In the genomic region with DNA sequence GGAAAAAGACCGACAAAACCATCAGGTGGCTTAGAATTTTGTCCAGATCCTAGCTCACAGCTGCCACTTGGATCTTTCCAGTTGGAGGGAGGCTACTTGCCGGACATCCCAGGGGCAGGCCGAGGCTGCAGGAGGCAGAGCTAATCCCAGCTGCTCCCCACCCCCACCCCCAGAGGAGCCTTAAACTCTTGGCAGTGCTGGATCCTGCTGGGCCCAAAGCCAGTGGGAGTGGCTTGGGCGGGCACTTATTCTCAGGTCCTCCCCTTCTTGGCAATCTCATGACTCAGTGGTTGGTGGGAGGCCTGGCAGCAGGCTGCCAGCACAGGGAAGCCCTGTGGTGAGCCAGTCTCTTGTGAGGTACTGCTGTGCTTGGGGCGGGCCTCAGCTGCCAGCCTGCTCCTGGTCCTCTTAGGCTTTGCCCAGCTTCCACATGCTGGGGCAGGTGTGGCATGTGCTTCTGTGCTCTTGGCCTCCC, we compare ENCODE assay signal across 8 mouse cellular contexts. TPM values are rescaled to one million over a fixed set of nuclear protein-coding genes. Genes with fewer than 3 reads are reported as not detected.
A peak's percentile ranks its signal among the peaks of the same experiment; 100 is the strongest.
DNase-seq lines count a peak whose midpoint lies in the region; ATAC-seq lines count a peak whose summit lies in the region.

No protein-coding gene starts in this region.

- WGBS in hindbrain, embryonic 13.5 days = 9% methylated on average over 5 of the region's 5 CpGs

- no peaks in the 10 kb centered on the region for H3K9me3 ChIP-seq in hindbrain, embryonic 13.5 days

- peaks cover 95% of the 10 kb centered on the region for H3K4me1 ChIP-seq in hindbrain, embryonic 13.5 days (replicated peaks)

- H3K27me3 ChIP-seq in hindbrain, embryonic 13.5 days = no peaks in the 10 kb centered on the region

- peak; percentile 82 for ATAC-seq in hindbrain, embryonic 13.5 days (ENCODE audit: low FRiP score)

- peak overlapping the region; percentile 77 for H3K27ac ChIP-seq in hindbrain, embryonic 13.5 days

- H3K4me2 ChIP-seq in hindbrain, embryonic 13.5 days = no peak overlapping the region

- peaks cover 14% of the 10 kb centered on the region for H3K36me3 ChIP-seq in hindbrain, embryonic 13.5 days

- H3K9ac ChIP-seq in hindbrain, embryonic 13.5 days = no peak overlapping the region

- no peak overlapping the region for H3K4me3 ChIP-seq in hindbrain, embryonic 13.5 days

- DNase-seq in Muller cell, postnatal 12 days (ENCODE audit: inconsistent ontology term) = peak; percentile 99
- peak; percentile 92 to 95 for DNase-seq in cerebellum, postnatal 10 days
- peak; percentile 87 to 92 for DNase-seq in frontal cortex, postnatal 36 days (ENCODE audit: low spot score in 2 of 2)
- peak; percentile 74 to 82 for DNase-seq in layer of hippocampus, postnatal 25 days (ENCODE audit: extremely low spot score in 1 of 2, low spot score in 1 of 2)
- DNase-seq in lung, postnatal 14 days = peak; percentile 91
- DNase-seq in right cerebral cortex, adult 18-20 months = peak; percentile 93
- no peak for DNase-seq in thymus, postnatal 14 days

RNA-seq across cellular contexts. Expression of gene Ralgds, which starts 10.8 kb away (rescaled TPM):
- polyA plus RNA-seq in hindbrain, embryonic 13.5 days (2015; fragmentation: Nextera tagmentation; extraction: Ambion mirVana) = 78.9 and 87.9 TPM in 2 replicates
- 100 to 1,000 TPM; 115 to 132 TPM for total RNA-seq in layer of hippocampus, postnatal 25 days (2021)

RNA-seq across cellular contexts. Expression of gene Gm10134, which starts 17.8 kb away (rescaled TPM):
- 2.1 and 3.6 TPM in 2 replicates for polyA plus RNA-seq in hindbrain, embryonic 13.5 days (2015; fragmentation: Nextera tagmentation; extraction: Ambion mirVana)
- total RNA-seq in layer of hippocampus, postnatal 25 days (2021) = 1 to 10 TPM in 1 of 2 experiments, not detected in 1; 2.0 TPM

RNA-seq across cellular contexts. Expression of gene Gbgt1, which starts 27.0 kb away (rescaled TPM):
- polyA plus RNA-seq in hindbrain, embryonic 13.5 days (2015; fragmentation: Nextera tagmentation; extraction: Ambion mirVana) = 0.52 and 1.0 TPM in 2 replicates
- total RNA-seq in layer of hippocampus, postnatal 25 days (2021) = 1 to 10 TPM; 1.5 to 2.1 TPM

RNA-seq across cellular contexts. Expression of gene Cel, which starts 39.5 kb away (rescaled TPM):
- polyA plus RNA-seq in hindbrain, embryonic 13.5 days (2015; fragmentation: Nextera tagmentation; extraction: Ambion mirVana) = 0.08 and 0.13 TPM in 2 replicates
- total RNA-seq in layer of hippocampus, postnatal 25 days (2021) = not detected

RNA-seq across cellular contexts. Expression of gene Mrps2, which starts 55.8 kb away (rescaled TPM):
- polyA plus RNA-seq in hindbrain, embryonic 13.5 days (2015; fragmentation: Nextera tagmentation; extraction: Ambion mirVana) = 51.9 and 52.6 TPM in 2 replicates
- total RNA-seq in layer of hippocampus, postnatal 25 days (2021) = 10 to 100 TPM; 38.3 to 39.2 TPM
